Mouse (Mus musculus): Measurements from ENCODE around the gene Tdrd3.

Gene Tdrd3

DNA sequence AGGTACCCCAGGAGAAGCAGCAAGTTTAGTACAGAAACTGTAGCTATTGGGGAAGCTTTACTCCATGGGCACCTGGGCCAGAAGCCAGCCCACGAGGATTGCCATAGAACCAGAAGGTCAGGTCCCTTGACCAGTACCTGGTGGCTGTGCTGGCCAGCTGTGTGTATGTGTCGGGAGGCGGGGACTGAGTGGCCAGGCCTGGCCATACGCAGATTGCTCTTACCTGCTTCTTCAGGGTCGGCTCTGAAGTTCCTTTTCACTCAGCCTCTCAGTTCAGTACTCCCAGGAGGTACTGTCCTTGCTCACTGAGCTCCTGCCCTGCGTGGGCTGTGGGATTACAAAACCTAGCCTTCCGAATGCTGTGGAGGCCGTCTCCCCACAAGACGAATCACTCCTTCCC lies 147.4 kb downstream of the Tdrd3 start:
- DNase-seq (ENCODE audit: inconsistent age in 2 of 2, low spot score in 1 of 2), result peak; percentile 25 to 74

GRCm38 (mm10) chr14:87566211-87566610 lies 149.8 kb downstream of the Tdrd3 start:
- DNase-seq (ENCODE audit: inconsistent age in 2 of 2, low spot score in 1 of 2), result peak; percentile 50 to 75

DNA sequence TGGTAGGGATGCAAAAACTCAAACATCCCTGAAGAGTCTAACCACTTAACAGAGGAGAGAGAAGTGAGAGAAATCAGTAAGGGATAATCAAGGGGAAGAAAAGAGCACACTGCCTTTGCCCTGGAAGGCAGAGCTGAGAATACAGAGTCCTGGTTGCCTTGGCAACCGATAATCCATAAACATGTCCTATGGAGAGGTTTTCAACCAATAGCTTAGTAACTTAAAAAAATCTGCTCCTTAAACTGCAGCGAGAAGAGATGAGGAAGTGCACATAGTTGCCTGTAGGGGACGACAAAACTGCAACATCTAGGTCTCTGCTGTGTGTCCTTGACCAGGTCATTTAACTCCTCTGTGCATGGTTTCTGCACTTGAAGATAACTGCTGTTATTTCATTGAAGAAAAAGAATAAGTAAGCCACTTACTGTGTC lies 150.6 kb downstream of the Tdrd3 start:
- DNase-seq (ENCODE audit: inconsistent age in 2 of 2, low spot score in 1 of 2), result peak; percentile 23 to 65

GRCm38 (mm10) chr14:87567626-87568446 lies 151.4 kb downstream of the Tdrd3 start:
- DNase-seq (ENCODE audit: inconsistent age in 2 of 2, low spot score in 1 of 2), result peak; percentile 33 to 69

- peak; percentile 31 to 57 for DNase-seq (ENCODE audit: inconsistent age in 2 of 2, low spot score in 1 of 2)
Measured at GRCm38 (mm10) chr14:87568447-87568908, 152.0 kb downstream of the Tdrd3 start.

DNA sequence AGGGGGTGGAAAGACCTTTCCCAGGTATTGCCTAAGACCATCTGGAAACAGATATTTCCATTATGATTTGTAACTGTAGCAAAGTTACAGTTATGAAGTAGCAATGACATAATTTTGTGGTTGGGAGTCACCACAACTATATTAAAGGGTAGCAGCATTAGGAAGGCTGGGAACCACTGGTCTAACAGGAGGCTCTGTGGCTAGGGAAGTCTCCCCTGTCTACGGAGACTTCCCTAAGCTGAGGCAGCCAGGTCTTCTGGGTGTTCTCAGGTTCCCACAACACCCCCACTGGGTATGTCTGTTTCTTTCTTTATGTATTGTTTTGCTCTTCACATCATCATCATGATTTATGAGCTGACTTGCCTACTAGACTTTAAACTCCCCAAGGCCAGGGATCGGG lies 153.0 kb downstream of the Tdrd3 start:
- no peak for DNase-seq (ENCODE audit: inconsistent age in 2 of 2, low spot score in 1 of 2)

DNA sequence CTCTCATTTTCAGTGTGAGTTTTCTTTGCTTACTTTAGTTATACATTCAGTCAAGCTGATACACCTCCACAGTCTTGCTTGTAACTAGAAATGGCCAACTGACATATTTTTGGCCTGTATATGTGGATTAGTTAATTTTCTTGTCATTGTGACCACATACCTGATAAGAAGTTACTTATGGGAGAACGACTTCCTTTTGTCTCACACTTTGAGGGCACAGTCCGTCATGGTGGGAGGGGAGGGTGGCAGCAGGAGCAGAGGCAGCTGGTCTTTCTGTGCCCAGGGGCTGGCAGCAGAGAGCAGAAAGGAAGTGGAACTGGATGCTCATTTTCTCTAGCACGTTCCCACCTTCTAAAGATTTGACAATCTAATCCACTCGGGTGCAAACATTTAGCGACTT lies 156.0 kb downstream of the Tdrd3 start:
- DNase-seq (ENCODE audit: inconsistent age in 2 of 2, low spot score in 1 of 2), result no peak

GRCm38 (mm10) chr14:87582610-87583009 lies 166.2 kb downstream of the Tdrd3 start:
- no peak for DNase-seq (ENCODE audit: inconsistent age in 2 of 2, low spot score in 1 of 2)
